Mouse (Mus musculus) c-Kit-negative CD71-positive TER-119-positive erythroid progenitor cells, embryonic 14.5 days (primary cell): ENCODE results near the gene Pcca.

Source experiments
- DNase-seq: peaks from one replicate; pipeline ENCODE4 v3.0.0-alpha.2; 2013; ENCODE audit warnings: low read depth, low spot score

The Pcca gene

DNA sequence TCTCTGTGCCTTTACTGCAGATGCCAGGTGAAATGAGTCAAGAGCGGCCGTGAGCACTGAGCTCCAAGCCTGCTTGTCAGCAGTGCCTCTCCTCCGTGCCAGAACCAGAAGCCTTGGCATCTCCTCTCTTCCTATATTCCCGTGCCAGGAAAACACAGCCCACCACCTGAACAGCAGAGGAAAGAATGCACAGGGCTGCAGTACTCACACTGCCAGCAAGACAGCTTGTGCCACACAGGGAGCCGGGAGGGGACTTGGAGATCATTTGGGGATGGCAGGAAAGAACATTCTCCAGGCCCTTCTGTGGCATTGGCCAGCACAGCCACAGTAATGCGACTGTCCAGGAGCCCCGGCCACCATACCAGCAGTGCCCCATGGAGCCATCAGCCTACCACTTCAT is 351.8 kb downstream of the Pcca start:
- no peak for DNase-seq

GRCm38 (mm10) chr14:122887278-122887677 is 353.2 kb downstream of the Pcca start:
- no peak for DNase-seq

GRCm38 (mm10) chr14:122887702-122888479 is 353.8 kb downstream of the Pcca start:
- no peak for DNase-seq

DNA sequence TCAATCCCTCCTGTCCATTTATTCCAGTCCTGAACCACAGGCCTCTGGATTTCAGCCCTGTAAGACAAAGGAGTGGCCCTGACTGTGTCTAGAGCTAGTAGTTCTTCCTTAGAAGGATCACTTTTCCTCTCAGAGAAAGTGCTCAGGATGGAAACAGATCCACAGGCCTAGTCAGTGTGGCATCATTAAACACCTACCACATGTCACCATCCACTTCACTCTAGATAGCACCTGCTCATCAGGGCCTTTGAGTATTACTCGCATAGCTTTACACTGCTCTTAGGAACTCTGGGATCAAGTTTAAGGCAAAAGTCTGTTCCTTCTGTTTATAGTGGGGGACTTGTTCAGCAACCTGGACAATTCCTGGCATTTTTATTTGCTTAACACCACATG is 354.4 kb downstream of the Pcca start:
- no peak for DNase-seq

- no peak for DNase-seq
These were observed 357.4 kb downstream of the Pcca start for GRCm38 (mm10) chr14:122891470-122891968.

DNA sequence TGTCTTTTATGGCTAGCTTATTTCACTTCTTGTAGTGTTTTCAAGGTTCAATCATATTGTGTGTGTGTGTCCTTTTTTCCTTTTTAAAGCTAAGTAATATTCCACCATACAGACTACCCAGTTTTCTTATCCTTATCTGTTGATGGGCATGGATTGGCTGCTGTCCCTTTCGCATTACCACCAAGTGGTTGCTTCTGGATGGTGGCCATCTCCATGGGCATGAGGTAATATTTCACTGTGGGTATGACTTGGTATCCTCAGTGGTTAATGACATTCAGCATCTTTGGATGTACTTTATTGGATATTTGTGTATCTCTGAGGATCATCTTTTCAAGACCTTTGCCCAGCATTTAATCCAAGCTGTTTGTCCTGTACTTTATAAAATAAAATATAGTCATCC is 362.0 kb downstream of the Pcca start:
- no peak for DNase-seq

- no peak for DNase-seq
These were observed 364.4 kb downstream of the Pcca start for GRCm38 (mm10) chr14:122898550-122898949.

DNA sequence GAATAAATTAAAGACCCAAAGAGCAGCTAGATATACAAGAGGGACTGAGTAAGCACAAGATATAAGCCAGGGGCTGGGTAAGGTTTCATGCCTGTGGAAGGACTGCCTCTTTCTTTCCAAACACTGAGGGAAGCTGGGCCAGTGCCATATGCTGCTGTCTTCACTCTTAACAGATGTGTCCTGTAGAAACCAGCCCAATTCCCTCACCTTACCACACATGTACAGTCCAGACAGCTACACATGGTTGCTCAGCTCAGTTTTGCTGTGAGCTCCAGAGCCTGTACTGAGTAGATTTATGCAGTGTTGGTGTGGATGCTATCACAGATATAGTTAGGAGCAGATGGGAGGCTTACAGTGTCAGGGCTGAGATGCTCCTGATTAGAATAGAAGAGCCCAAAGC is 366.6 kb downstream of the Pcca start:
- DNase-seq: no peak

GRCm38 (mm10) chr14:122901177-122901576 is 367.1 kb downstream of the Pcca start:
- no peak for DNase-seq

- DNase-seq: no peak
These were observed 367.6 kb downstream of the Pcca start for GRCm38 (mm10) chr14:122901715-122902114.

DNA sequence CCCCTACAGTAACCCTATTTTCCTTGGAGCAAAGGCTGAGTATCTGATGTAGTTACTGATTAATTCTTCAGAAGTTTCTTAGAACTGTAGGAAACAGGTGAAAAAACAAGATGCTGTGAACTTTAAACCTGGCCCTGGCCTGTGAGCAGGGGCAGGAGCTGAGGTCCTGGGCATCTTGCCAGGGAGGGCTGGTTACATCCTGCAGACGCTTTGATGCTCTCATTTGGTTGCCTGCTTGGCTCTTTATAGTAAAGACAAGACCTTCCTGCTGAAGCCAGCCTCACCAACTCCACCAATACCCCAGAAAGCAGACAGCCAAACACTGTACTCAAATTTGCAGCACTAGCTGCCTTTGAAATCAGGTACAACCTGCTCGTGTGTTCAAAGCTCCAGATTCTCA is 368.0 kb downstream of the Pcca start:
- DNase-seq: no peak

DNA sequence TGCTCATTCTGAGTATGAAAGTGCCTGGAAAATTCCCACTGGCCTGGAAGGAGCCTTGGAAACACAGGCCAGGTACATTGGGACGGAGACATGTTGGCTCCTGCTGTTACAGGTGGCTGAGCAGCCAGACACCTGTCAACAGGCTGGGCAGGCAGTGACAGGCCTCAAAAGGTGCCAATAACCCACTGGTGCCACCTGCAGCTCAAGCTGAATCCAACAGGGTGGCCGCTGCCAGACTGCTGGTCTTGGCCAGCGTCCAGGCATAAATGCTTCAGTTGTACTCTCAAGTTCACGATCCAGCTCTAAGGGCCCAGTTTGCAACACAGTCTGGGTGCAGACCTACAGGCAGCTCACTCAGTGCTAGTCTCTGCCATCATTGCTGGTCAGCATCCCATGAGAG is 368.8 kb downstream of the Pcca start:
- no peak for DNase-seq

GRCm38 (mm10) chr14:122903923-122904351 is 369.8 kb downstream of the Pcca start:
- no peak for DNase-seq

DNA sequence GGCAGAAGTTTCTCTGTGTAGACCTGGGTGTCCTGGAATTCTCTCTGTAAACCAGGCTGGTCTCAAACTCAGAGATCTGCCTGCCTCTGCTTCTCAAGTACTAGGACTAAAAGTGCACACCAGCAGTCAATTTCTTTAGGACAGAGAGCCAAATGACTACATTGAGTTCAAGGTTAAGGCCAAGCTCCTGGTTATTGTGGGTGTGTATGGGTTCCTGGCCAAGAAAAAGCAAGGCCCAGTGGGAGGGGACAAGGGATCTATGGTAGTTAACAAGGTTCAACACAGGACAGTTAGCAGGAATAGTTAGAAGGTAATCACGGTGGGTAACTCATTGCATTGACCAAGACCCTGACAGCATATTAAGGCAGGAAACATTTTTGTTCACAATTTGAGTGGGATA is 370.9 kb downstream of the Pcca start:
- no peak for DNase-seq

GRCm38 (mm10) chr14:122908075-122908474 is 374.0 kb downstream of the Pcca start:
- no peak for DNase-seq

GRCm38 (mm10) chr14:122909368-122910091 is 375.4 kb downstream of the Pcca start:
- no peak for DNase-seq

DNA sequence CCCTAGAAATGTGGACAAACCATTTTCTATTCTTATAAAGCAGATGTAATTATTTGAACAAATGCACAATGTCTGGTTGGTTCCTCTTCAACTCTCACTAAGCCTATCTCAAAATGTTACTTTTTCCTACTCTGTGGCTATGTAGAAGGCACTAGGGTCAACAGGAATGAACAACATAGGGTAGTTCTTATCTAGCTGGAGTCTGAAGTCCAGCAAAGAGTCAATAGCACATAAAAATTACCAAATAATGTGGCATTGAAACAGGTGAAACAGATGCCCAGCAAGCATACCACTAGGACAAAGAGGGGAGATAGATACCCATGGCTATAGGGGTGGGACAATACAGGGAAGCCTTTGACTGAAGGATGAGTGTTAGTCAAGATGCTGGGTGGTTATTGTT is 377.1 kb downstream of the Pcca start:
- no peak for DNase-seq

GRCm38 (mm10) chr14:122912137-122912536 is 378.0 kb downstream of the Pcca start:
- DNase-seq: no peak

GRCm38 (mm10) chr14:122912812-122913498 is 378.8 kb downstream of the Pcca start:
- DNase-seq: peak; percentile 12

DNA sequence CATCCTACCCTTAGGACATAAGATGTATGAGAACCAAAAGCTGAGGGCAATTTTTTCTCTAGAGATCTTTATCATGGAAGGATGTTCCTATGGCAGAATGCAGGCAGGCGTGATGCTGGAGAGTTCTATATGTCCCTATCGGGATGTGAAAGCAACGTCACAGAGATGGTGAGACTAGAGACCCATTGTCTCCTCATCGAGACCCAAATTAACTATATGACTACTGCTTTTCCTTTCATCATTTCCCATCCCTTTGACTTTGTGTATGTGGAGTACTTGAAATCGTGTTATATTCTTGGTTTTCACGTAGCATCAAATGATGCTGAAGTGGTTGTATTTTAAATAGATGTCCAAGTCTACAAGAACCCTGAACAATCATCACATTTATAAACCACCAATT is 379.5 kb downstream of the Pcca start, which contains the start of gene Ggact:
Ggact (minus strand) TSS at position 101 of the 400 bp plus-strand sequence.
- DNase-seq: no peak

- DNase-seq: no peak
These were observed 383.6 kb downstream of the Pcca start for GRCm38 (mm10) chr14:122917676-122918075.

- DNase-seq: no peak
These were observed 385.9 kb downstream of the Pcca start for GRCm38 (mm10) chr14:122920011-122920410.
